Mouse (Mus musculus) liver, embryonic 14.5 days (tissue): Measurements from ENCODE around the gene Olfr1382. TPM values are rescaled to one million over a fixed set of nuclear protein-coding genes. Genes with fewer than 3 reads are reported as not detected.
A peak's percentile ranks its signal among the peaks of the same experiment; 100 is the strongest.
"Not testable (repeated sequence)": the region's sequence is repeated elsewhere in the genome, so short reads cannot be mapped to it uniquely, and the experiment has no call there.

ENCODE experiments used
- ATAC-seq: fragments of 200-750 bp; cut with Nextera tagmentation; 2 replicates; pipeline ENCODE4 v1.8.0; 2017; ENCODE audit warnings: moderate number of reproducible peaks, mild to moderate bottlenecking, moderate library complexity; ENCODE audit not compliant: insufficient read depth
- DNase-seq, 3 experiments: peaks; one replicate each; pipeline ENCODE4 v3.0.0-alpha.2; 2012 to 2013; ENCODE audit warnings: low read depth in 3 of 3, low spot score in 3 of 3
- H3K27ac ChIP-seq: fragments of 300-500 bp; sonication (generic); 2 replicates; pipeline ENCODE4 v1.5.1; 2014; ENCODE audit warnings: moderate library complexity, mild to moderate bottlenecking, control low read depth, inconsistent platforms
- H3K27me3 ChIP-seq: fragments of 300-500 bp; sonication (generic); 2 replicates; pipeline ENCODE4 v1.6.1; 2014; ENCODE audit warnings: mild to moderate bottlenecking, low read length, moderate library complexity; ENCODE audit not compliant: control insufficient read depth, insufficient read depth
- H3K36me3 ChIP-seq: fragments of 300-500 bp; sonication (generic); replicated peaks from 2 replicates; pipeline ENCODE4 v1.6.1; 2014; ENCODE audit warnings: low read depth; ENCODE audit not compliant: control insufficient read depth, insufficient read depth
- H3K4me1 ChIP-seq, 2 experiments: fragments of 200-500 bp in 1 of 2; fragments of 300-500 bp in 1 of 2; sonication (generic) in 1 of 2; replicated peaks; 2 replicates each; pipeline ENCODE4 v1.6.1; 2012 to 2014; ENCODE audit warnings: antibody characterized with exemption in 1 of 2, inconsistent platforms in 1 of 2, low read length in 1 of 2; ENCODE audit not compliant: control insufficient read depth in 2 of 2, insufficient read depth in 2 of 2
- H3K4me2 ChIP-seq: fragments of 300-500 bp; sonication (generic); 2 replicates; pipeline ENCODE4 v1.6.1; 2014; ENCODE audit warnings: low read depth, mild to moderate bottlenecking, control low read depth, moderate library complexity
- H3K4me3 ChIP-seq, 2 experiments: fragments of 200-500 bp in 1 of 2; fragments of 300-500 bp in 1 of 2; sonication (generic) in 1 of 2; 2 replicates each; pipeline ENCODE4 v1.5.1; 2012 to 2014; ENCODE audit warnings: low read depth in 2 of 2, low read length in 2 of 2, mild to moderate bottlenecking in 2 of 2, control low read depth in 1 of 2, inconsistent platforms in 1 of 2, moderate library complexity in 1 of 2; ENCODE audit not compliant: insufficient read depth in 1 of 2
- H3K9ac ChIP-seq: fragments of 300-500 bp; sonication (generic); replicated peaks from 2 replicates; pipeline ENCODE4 v1.6.1; 2014; ENCODE audit warnings: mild to moderate bottlenecking, control low read depth, moderate library complexity
- H3K9me3 ChIP-seq: fragments of 300-500 bp; sonication (generic); 2 replicates; pipeline ENCODE4 v1.6.1; 2016; ENCODE audit warnings: low read length, mixed read lengths; ENCODE audit not compliant: control insufficient read depth
- CTCF ChIP-seq: IDR thresholded peaks from 2 replicates; pipeline ENCODE4 v1.5.1; 2016; ENCODE audit warnings: antibody characterized with exemption, low read depth, control low read depth
- EP300 ChIP-seq: IDR thresholded peaks from 2 replicates; pipeline ENCODE4 v1.6.1; 2016; ENCODE audit warnings: antibody characterized with exemption, low read depth
- WGBS: fragments of 180-500 bp; shearing (Covaris S2); extraction: QIAGEN DNeasy Blood & Tissue Kit; methylation state at CpG from one replicate; pipeline ENCODE4 v1.1.7; 2014; ENCODE audit not compliant: insufficient replicate concordance; 5-methylcytosine and 5-hydroxymethylcytosine counted together
- polyA plus RNA-seq, 2 experiments: library from polyadenylated mRNA; depleted of rRNA in 1 of 2; stranded (reverse) in 1 of 2; unstranded in 1 of 2; fragments of >200 nt; fragmentation: Nextera tagmentation in 1 of 2; extraction: Ambion mirVana in 1 of 2; gene quantifications; 2 replicates each; pipeline versions ENCODE4 v1.2.1 to v1.2.3; 2012 to 2014

Olfr1382 gene
- polyA plus RNA-seq, 2 experiments, result not detected

DNA sequence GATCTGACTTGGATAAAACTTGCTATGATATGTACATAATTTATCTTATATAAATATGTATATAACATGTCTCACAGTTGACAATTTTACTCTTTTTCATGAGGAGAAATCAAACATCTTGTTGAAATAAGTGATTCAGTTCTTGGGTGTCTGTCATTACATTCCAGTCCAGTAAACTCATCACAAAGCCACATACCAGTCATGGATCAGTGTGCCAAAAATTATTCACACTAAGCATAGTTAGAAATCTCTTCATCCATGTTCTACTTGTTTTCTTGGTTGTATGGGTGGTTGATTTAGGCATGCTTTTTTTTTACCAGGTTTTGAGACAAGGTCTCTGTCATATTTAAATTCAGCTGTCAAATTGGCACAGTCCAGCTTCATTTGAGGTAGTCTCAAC is 4.7 kb downstream of the Olfr1382 start:
- Histone ChIP-seq H3K27me3 (no peaks in the 10 kb centered on the region), H3K27ac (no peak overlapping the region), H3K4me2 (no peak overlapping the region), H3K36me3 (no peaks in the 10 kb centered on the region), H3K4me1 (no peaks in the 10 kb centered on the region), H3K9ac (no peak overlapping the region), H3K4me3 (no peak overlapping the region), H3K9me3 (no peaks in the 10 kb centered on the region)
- TF ChIP-seq CTCF (no peak), EP300 (no peak)
- ATAC-seq (no peak), DNase-seq (no peak)

DNA sequence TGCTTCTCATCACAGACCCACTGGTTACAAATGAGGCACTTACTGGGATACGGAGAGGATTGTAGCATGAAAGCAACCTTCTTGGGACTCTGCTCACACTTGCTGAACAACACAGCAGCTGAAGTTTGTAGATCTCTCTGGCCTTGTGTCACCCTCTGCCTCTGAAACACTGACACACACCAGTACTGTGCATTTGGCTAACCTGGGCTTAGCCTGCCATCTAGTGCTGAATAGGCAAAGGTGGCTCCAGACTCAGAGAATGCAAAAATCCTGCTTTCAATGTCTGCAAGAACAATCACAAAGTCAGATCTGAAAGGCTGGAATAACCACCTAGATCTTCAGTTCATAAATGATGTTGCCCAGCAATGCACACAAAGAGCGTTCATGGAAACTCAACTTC is 8.6 kb downstream of the Olfr1382 start:
- H3K9ac ChIP-seq, H3K4me3 ChIP-seq, H3K36me3 ChIP-seq, ATAC-seq, H3K27me3 ChIP-seq, H3K27ac ChIP-seq, H3K4me1 ChIP-seq, DNase-seq, H3K9me3 ChIP-seq, H3K4me2 ChIP-seq: not testable (repeated sequence)
- 53% methylated on average over 2 of the region's 2 CpGs for WGBS

DNA sequence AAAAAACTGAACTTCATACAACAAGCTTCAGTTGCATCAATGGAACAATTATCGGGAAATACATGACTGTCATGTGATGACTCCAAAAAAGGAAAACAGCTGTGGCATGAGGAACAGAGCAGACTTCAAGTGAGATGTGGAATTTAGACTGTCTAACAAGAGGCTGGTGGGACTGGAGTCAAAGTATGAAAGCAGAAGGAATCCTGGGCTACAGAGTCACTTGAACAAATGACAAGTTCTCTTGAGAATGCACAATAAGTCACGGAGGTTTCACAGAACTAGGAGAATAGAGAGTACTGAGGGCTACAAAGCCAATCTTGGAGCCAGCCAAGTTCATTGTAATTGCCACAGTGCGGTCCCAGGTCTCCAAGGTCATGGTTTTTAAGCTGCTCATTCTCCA is 15.1 kb downstream of the Olfr1382 start, which contains the start of gene Olfr1381:
Olfr1381 (plus strand) TSS at position 301 of the 400 bp plus-strand sequence.
- not testable (repeated sequence) for DNase-seq, H3K4me2 ChIP-seq, H3K4me3 ChIP-seq, H3K27me3 ChIP-seq, H3K36me3 ChIP-seq, H3K27ac ChIP-seq, H3K9ac ChIP-seq, ATAC-seq, H3K9me3 ChIP-seq, H3K4me1 ChIP-seq
- 58% methylated on average over 3 of the region's 3 CpGs for WGBS

DNA sequence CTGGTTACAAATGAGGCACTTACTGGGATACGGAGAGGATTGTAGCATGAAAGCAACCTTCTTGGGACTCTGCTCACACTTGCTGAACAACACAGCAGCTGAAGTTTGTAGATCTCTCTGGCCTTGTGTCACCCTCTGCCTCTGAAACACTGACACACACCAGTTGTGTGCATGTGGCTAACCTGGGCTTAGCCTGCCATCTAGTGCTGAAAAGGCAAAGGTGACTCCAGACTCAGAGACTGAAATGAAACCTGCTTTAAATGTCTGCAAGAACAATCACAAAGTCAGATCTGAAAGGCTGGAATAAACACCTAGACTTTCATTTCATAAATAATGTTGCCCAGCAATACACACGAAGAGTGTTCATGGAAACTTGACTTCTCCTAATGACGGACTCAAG is 26.0 kb downstream of the Olfr1382 start:
- not testable (repeated sequence) for H3K4me3 ChIP-seq, H3K4me2 ChIP-seq, H3K9me3 ChIP-seq, H3K4me1 ChIP-seq, ATAC-seq, H3K9ac ChIP-seq, H3K36me3 ChIP-seq, H3K27me3 ChIP-seq, H3K27ac ChIP-seq, DNase-seq
- 54% methylated on average over 3 of the region's 3 CpGs for WGBS
- 0 out of 2 replicates have a peak, but pooled peaks have one; percentile 27 for TF ChIP-seq CTCF

DNA sequence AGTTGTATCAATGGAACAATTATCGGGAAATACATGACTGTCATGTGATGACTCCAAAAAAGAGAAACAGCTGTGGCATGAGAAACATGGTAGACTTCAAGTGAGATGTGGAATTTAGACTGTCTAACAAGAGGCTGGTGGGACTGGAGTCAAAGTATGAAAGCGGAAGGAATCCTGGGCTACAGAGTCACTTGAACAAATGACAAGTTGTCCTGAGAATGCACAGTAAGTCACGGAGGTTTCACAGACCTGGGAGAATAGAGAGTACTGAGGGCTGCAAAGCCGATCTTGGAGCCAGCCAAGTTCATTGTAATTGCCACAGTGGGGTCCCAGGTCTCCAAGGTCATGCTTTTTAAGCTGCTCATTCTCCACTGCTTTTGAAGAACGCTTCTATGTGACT is 28.5 kb downstream of the Olfr1382 start, which contains the start of gene Olfr1380:
Olfr1380 (plus strand) TSS at position 301 of the 400 bp plus-strand sequence.
- H3K9ac ChIP-seq, H3K9me3 ChIP-seq, H3K36me3 ChIP-seq, DNase-seq, H3K4me3 ChIP-seq, ATAC-seq, H3K4me1 ChIP-seq, H3K27ac ChIP-seq, H3K27me3 ChIP-seq, H3K4me2 ChIP-seq: not testable (repeated sequence)
- 58% methylated on average over 5 of the region's 5 CpGs for WGBS

DNA sequence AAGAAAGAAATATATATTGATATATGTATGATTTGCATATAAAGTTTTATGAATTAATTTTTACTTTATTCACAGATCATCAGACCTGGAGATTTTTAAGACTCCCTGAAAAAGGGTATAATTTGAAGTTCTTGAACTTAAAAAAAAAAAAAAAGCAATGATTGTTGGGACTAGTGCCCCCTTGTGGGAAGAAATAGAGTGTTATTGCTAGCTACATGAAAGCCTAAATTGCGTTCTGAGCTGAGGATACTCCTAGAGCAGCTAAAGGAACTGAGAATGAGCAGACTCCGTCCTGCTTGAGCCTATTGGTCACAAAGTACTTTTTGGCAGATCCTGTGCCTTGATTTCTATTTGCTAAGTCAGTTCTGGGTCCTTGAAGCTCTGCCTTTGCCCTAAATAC is 47.0 kb downstream of the Olfr1382 start:
- H3K27ac ChIP-seq, H3K9me3 ChIP-seq, H3K4me1 ChIP-seq, H3K4me3 ChIP-seq, ATAC-seq, H3K36me3 ChIP-seq, H3K27me3 ChIP-seq, H3K9ac ChIP-seq, H3K4me2 ChIP-seq, DNase-seq: not testable (repeated sequence)
- WGBS, result 20% methylated on average over 2 of the region's 2 CpGs

DNA sequence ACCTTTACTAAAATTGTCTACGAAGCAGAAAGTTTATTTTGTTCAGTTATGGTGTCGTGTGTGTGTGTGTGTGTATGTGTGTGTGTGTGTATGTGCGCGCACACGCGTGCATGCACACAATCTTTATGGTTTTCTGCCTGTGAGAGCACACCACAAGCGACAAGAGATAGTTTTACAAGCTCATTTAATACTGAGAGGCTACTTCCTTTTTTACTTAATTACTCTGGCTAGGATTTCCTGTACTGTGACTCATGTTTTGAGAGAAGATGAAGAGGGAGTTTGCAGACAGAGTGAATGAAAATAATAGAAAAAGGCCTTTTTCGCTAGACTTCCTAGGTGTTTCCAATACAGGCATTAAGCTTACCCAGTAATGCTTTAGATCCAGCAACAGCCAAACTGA is 52.4 kb downstream of the Olfr1382 start:
- H3K9me3 ChIP-seq, ATAC-seq, H3K4me2 ChIP-seq, H3K4me3 ChIP-seq, H3K9ac ChIP-seq, H3K36me3 ChIP-seq, H3K27ac ChIP-seq, H3K4me1 ChIP-seq, H3K27me3 ChIP-seq, DNase-seq: not testable (repeated sequence)
- 45% methylated on average over 8 of the region's 8 CpGs for WGBS
